Mouse (Mus musculus) liver, embryonic 14.5 days (tissue): ENCODE measurements around the gene Dolpp1. TPM values are rescaled to one million over a fixed set of nuclear protein-coding genes. Genes with fewer than 3 reads are reported as not detected.

ENCODE experiments used
- ATAC-seq: fragments of 200-750 bp; cut with Nextera tagmentation; 2 replicates; pipeline ENCODE4 v1.8.0; 2017; ENCODE audit warnings: moderate number of reproducible peaks, mild to moderate bottlenecking, moderate library complexity; ENCODE audit not compliant: insufficient read depth
- DNase-seq, 3 experiments: peaks; one replicate each; pipeline ENCODE4 v3.0.0-alpha.2; 2012 to 2013; ENCODE audit warnings: low read depth in 3 of 3, low spot score in 3 of 3
- H3K27ac ChIP-seq: fragments of 300-500 bp; sonication (generic); 2 replicates; pipeline ENCODE4 v1.5.1; 2014; ENCODE audit warnings: moderate library complexity, mild to moderate bottlenecking, control low read depth, inconsistent platforms
- H3K27me3 ChIP-seq: fragments of 300-500 bp; sonication (generic); 2 replicates; pipeline ENCODE4 v1.6.1; 2014; ENCODE audit warnings: mild to moderate bottlenecking, low read length, moderate library complexity; ENCODE audit not compliant: control insufficient read depth, insufficient read depth
- H3K36me3 ChIP-seq: fragments of 300-500 bp; sonication (generic); replicated peaks from 2 replicates; pipeline ENCODE4 v1.6.1; 2014; ENCODE audit warnings: low read depth; ENCODE audit not compliant: control insufficient read depth, insufficient read depth
- H3K4me1 ChIP-seq, 2 experiments: fragments of 200-500 bp in 1 of 2; fragments of 300-500 bp in 1 of 2; sonication (generic) in 1 of 2; replicated peaks; 2 replicates each; pipeline ENCODE4 v1.6.1; 2012 to 2014; ENCODE audit warnings: antibody characterized with exemption in 1 of 2, inconsistent platforms in 1 of 2, low read length in 1 of 2; ENCODE audit not compliant: control insufficient read depth in 2 of 2, insufficient read depth in 2 of 2
- H3K4me2 ChIP-seq: fragments of 300-500 bp; sonication (generic); 2 replicates; pipeline ENCODE4 v1.6.1; 2014; ENCODE audit warnings: low read depth, mild to moderate bottlenecking, control low read depth, moderate library complexity
- H3K4me3 ChIP-seq, 2 experiments: fragments of 200-500 bp in 1 of 2; fragments of 300-500 bp in 1 of 2; sonication (generic) in 1 of 2; 2 replicates each; pipeline ENCODE4 v1.5.1; 2012 to 2014; ENCODE audit warnings: low read depth in 2 of 2, low read length in 2 of 2, mild to moderate bottlenecking in 2 of 2, control low read depth in 1 of 2, inconsistent platforms in 1 of 2, moderate library complexity in 1 of 2; ENCODE audit not compliant: insufficient read depth in 1 of 2
- H3K9ac ChIP-seq: fragments of 300-500 bp; sonication (generic); replicated peaks from 2 replicates; pipeline ENCODE4 v1.6.1; 2014; ENCODE audit warnings: mild to moderate bottlenecking, control low read depth, moderate library complexity
- H3K9me3 ChIP-seq: fragments of 300-500 bp; sonication (generic); 2 replicates; pipeline ENCODE4 v1.6.1; 2016; ENCODE audit warnings: low read length, mixed read lengths; ENCODE audit not compliant: control insufficient read depth
- CTCF ChIP-seq: IDR thresholded peaks from 2 replicates; pipeline ENCODE4 v1.5.1; 2016; ENCODE audit warnings: antibody characterized with exemption, low read depth, control low read depth
- EP300 ChIP-seq: IDR thresholded peaks from 2 replicates; pipeline ENCODE4 v1.6.1; 2016; ENCODE audit warnings: antibody characterized with exemption, low read depth
- WGBS: fragments of 180-500 bp; shearing (Covaris S2); extraction: QIAGEN DNeasy Blood & Tissue Kit; methylation state at CpG from one replicate; pipeline ENCODE4 v1.1.7; 2014; ENCODE audit not compliant: insufficient replicate concordance; 5-methylcytosine and 5-hydroxymethylcytosine counted together
- polyA plus RNA-seq, 2 experiments: library from polyadenylated mRNA; depleted of rRNA in 1 of 2; stranded (reverse) in 1 of 2; unstranded in 1 of 2; fragments of >200 nt; fragmentation: Nextera tagmentation in 1 of 2; extraction: Ambion mirVana in 1 of 2; gene quantifications; 2 replicates each; pipeline versions ENCODE4 v1.2.1 to v1.2.3; 2012 to 2014

The Dolpp1 gene
- polyA plus RNA-seq, 2 experiments: 13.5 to 17.0 TPM

GRCm38 (mm10) chr2:30365281-30366069, 26.6 kb upstream of the Dolpp1 start:
- TF ChIP-seq EP300 (no peak), CTCF (no peak)
- Histone ChIP-seq H3K9me3 (no peaks in the 10 kb centered on the region; the same call in 1 of the 2 replicates), H3K27ac (no peak overlapping the region), H3K4me1 (peaks cover 10 to 11% of the 10 kb centered on the region in 2 experiments), H3K9ac (peak overlapping the region; percentile 64), H3K36me3 (peaks cover 8% of the 10 kb centered on the region), H3K4me3 (peak overlapping the region; percentile 66 to 78), H3K27me3 (no peaks in the 10 kb centered on the region), H3K4me2 (peak overlapping the region; percentile 92)
- DNase-seq (no peak), ATAC-seq (no peak)
- WGBS: 87% methylated on average over 2 of the region's 2 CpGs

- no peak for TF ChIP-seq CTCF
- 67% methylated on average over 5 of the region's 5 CpGs for WGBS
- H3K27me3 ChIP-seq: no peaks in the 10 kb centered on the region
- ATAC-seq (no peak), DNase-seq (no peak)
- no peaks in the 10 kb centered on the region; the same call in 1 of the 2 replicates for H3K9me3 ChIP-seq
- H3K9ac ChIP-seq: no peak overlapping the region
- no peak overlapping the region for H3K4me2 ChIP-seq
- no peak overlapping the region for H3K4me3 ChIP-seq
- peaks cover 10 to 11% of the 10 kb centered on the region in 2 experiments for H3K4me1 ChIP-seq
- H3K36me3 ChIP-seq: peaks cover 8% of the 10 kb centered on the region
- H3K27ac ChIP-seq: no peak overlapping the region
Measured at GRCm38 (mm10) chr2:30366203-30366602, 25.9 kb upstream of the Dolpp1 start.

GRCm38 (mm10) chr2:30371544-30371943, 20.5 kb upstream of the Dolpp1 start:
- DNase-seq (no peak), ATAC-seq (no peak)
- Histone ChIP-seq H3K27me3 (no peaks in the 10 kb centered on the region), H3K27ac (no peak overlapping the region), H3K9ac (no peak overlapping the region), H3K4me1 (no peaks in the 10 kb centered on the region), H3K36me3 (peaks cover 26% of the 10 kb centered on the region), H3K9me3 (no peaks in the 10 kb centered on the region), H3K4me3 (no peak overlapping the region), H3K4me2 (no peak overlapping the region)
- TF ChIP-seq EP300 (no peak), CTCF (no peak)
- 84% methylated on average over 8 of the region's 8 CpGs for WGBS

- H3K36me3 ChIP-seq: peaks cover 28% of the 10 kb centered on the region
Measured at GRCm38 (mm10) chr2:30372726-30373125, 19.3 kb upstream of the Dolpp1 start.

GRCm38 (mm10) chr2:30375893-30376292, 16.2 kb upstream of the Dolpp1 start:
- DNase-seq (no peak), ATAC-seq (no peak)
- H3K4me2 ChIP-seq: no peak overlapping the region
- H3K27me3 ChIP-seq: no peaks in the 10 kb centered on the region
- H3K9ac ChIP-seq: no peak overlapping the region
- no peaks in the 10 kb centered on the region for H3K9me3 ChIP-seq
- no peak for TF ChIP-seq EP300
- TF ChIP-seq CTCF: no peak
- H3K4me1 ChIP-seq: peaks cover 5 to 18% of the 10 kb centered on the region in 2 experiments
- H3K4me3 ChIP-seq: no peak overlapping the region
- 76% methylated on average over 10 of the region's 10 CpGs for WGBS
- no peak overlapping the region for H3K27ac ChIP-seq
- peaks cover 24% of the 10 kb centered on the region for H3K36me3 ChIP-seq

More at GRCm38 (mm10) chr2:30372726-30373125, 19.3 kb upstream of the Dolpp1 start:
- Histone ChIP-seq H3K27me3 (no peaks in the 10 kb centered on the region), H3K4me2 (no peak overlapping the region), H3K4me1 (no peaks in the 10 kb centered on the region), H3K27ac (no peak overlapping the region), H3K9me3 (no peaks in the 10 kb centered on the region), H3K9ac (no peak overlapping the region), H3K4me3 (no peak overlapping the region)
- DNase-seq: no peak
- 87% methylated on average over 5 of the region's 5 CpGs for WGBS
- TF ChIP-seq EP300: no peak
- no peak for TF ChIP-seq CTCF
- ATAC-seq: no peak
